Mouse (Mus musculus) urinary bladder, postnatal 36 days (tissue): ENCODE measurements at regions not wholly inside any gene's neighbourhood (a gene's known extent, or its start where the extent isn't known, plus 50 kb on each side); places are given as distances from the start of the nearest gene placed in this dataset.

ENCODE experiments used
- DNase-seq, 2 experiments: peaks; one replicate each; pipeline ENCODE4 v3.0.0; 2022; ENCODE audit warnings: low spot score in 2 of 2, mixed read lengths in 1 of 2

GRCm38 (mm10) chr1:138908860-138909259 lies 52.2 kb upstream of the 2310009B15Rik start:
- no peak for DNase-seq

GRCm38 (mm10) chr1:138909654-138910053 lies 53.0 kb upstream of the 2310009B15Rik start:
- DNase-seq: no peak

- DNase-seq: peak; percentile 20 to 73
These were observed 51.0 kb upstream of the Dennd1b start for GRCm38 (mm10) chr1:138912156-138912616.

- DNase-seq: peak; percentile 6 to 29
These were observed 50.3 kb upstream of the Dennd1b start for GRCm38 (mm10) chr1:138912928-138913327.

- no peak for DNase-seq
These were observed 49.8 kb upstream of the Dennd1b start for GRCm38 (mm10) chr1:138913428-138913827.
